Mouse (Mus musculus): ENCODE data around the gene Znrf3.

- no peak for TF ChIP-seq CTCF (IDR thresholded peaks at IDR 0.05; ENCODE audit: extremely low read depth, insufficient read depth, low read length)
- no peak for TF ChIP-seq POLR2A (IDR thresholded peaks at IDR 0.05; ENCODE audit: extremely low read depth, insufficient read depth, low read length)
Measured at GRCm38 (mm10) chr11:5369176-5369575, 75.5 kb downstream of the Znrf3 start.
